Mouse (Mus musculus): ENCODE results near the gene Imp4. TPM values are rescaled to one million over a fixed set of nuclear protein-coding genes. Genes with fewer than 3 reads are reported as not detected.

The Imp4 gene
- polyA plus RNA-seq (2012; rRNA removed) (8.9 and 21.2 TPM in 2 replicates), polyA plus RNA-seq (2014; fragmentation: Nextera tagmentation; extraction: Ambion mirVana) (56.8 and 59.6 TPM in 2 replicates)

DNA sequence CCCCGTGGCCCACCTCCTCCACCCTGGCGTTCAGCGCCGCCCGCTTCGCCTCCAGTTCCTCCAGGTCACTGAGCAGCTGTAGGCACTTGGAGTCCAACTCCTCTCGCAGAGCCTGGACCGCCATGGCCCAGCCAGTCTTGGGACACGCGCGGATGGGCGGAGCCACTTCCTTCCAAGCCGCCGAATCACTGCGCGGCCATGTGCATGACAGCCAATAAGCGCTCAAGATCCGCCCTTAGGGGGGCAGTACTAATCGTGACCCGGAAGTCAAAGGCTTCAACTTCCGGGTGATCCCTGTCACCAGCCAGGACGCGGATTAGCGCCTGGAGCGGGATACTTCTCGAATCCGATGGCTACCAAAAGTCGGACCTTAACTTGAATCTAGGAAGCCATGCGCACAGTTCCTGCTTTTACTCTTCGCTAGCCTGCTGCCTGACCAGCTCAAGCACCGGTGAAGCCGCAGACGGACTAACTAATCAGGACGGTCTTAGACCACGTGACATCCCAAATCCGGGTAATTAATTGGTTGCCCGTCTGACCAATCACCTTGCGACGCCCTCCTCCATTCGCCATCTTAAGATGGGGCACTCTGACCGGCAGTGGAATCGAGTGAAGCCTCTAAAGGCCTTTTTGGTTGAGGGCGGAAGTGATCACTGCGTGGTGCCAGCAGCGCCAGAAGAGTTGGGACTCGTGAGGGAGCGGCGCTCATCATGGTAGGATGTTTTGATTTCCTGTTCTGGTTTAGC lies at the start of gene Imp4, which contains the start of gene Ccdc115:
TSS of gene Imp4 (plus strand) at position 637 of the 746 bp plus-strand sequence.
TSS of gene Ccdc115 (minus strand) at position 458 of the 746 bp plus-strand sequence.
- Histone ChIP-seq H3K9me3 (ENCODE audit: control insufficient read depth, low read length) (no peaks in the 10 kb centered on the region), H3K4me1 (replicated peaks; ENCODE audit: control insufficient read depth in 2 of 2, insufficient read depth in 2 of 2, low read length in 1 of 2) (peaks cover 6 to 10% of the 10 kb centered on the region in 2 experiments), H3K27me3 (ENCODE audit: control insufficient read depth, insufficient read depth, low read length) (no peaks in the 10 kb centered on the region), H3K4me3 (ENCODE audit: insufficient read depth in 1 of 2, low read depth in 2 of 2, low read length in 2 of 2) (peak within 1 kb of the TSS; percentile 90 to 93), H3K9ac (replicated peaks) (peak within 1 kb of the TSS; percentile 71), H3K36me3 (replicated peaks; ENCODE audit: control insufficient read depth, insufficient read depth, low read depth) (peaks cover 17% of the 10 kb centered on the region), H3K4me2 (ENCODE audit: low read depth) (peak within 1 kb of the TSS; percentile 88), H3K27ac (peak within 1 kb of the TSS; percentile 20; the same call in 1 of the 2 replicates)
- ATAC-seq (ENCODE audit: insufficient read depth) (peak; percentile 91), DNase-seq (ENCODE audit: low read depth in 3 of 3, low spot score in 3 of 3) (peak; percentile 98)
- under 1% methylated on average over 48 of the region's 48 CpGs for WGBS (ENCODE audit: insufficient replicate concordance)
- TF ChIP-seq EP300 (IDR thresholded peaks at IDR 0.05; ENCODE audit: low read depth) (no peak), CTCF (IDR thresholded peaks at IDR 0.05; ENCODE audit: low read depth) (no peak)

DNA sequence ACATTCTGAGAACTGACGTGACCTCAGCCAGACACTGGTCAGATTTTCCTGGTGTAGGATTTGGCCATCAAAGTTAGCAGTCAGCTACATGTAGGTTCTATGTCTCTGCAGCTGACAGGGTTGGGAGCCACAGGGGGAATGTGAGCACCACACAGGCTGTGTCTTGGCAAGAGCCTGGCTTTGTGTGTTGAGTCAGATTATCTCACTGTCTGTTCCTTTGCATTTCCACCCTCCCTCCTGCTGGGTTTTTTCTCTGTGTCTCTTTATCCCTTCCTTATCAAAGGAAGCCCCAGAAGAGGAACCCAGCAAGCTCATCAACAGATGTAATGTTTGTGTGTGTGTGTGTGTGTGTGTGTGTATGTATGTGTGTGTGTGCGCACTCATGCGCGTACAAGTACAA lies 43.3 kb upstream of the Imp4 start:
- H3K9me3 ChIP-seq (ENCODE audit: control insufficient read depth, low read length) = no peaks in the 10 kb centered on the region
- H3K9ac ChIP-seq (replicated peaks) = no peak overlapping the region
- DNase-seq (ENCODE audit: low read depth in 3 of 3, low spot score in 3 of 3) = no peak
- no peaks in the 10 kb centered on the region for H3K4me1 ChIP-seq (replicated peaks; ENCODE audit: control insufficient read depth in 2 of 2, insufficient read depth in 2 of 2, low read length in 1 of 2)
- no peak overlapping the region for H3K27ac ChIP-seq
- TF ChIP-seq CTCF (IDR thresholded peaks at IDR 0.05; ENCODE audit: low read depth) = no peak
- no peak for TF ChIP-seq EP300 (IDR thresholded peaks at IDR 0.05; ENCODE audit: low read depth)
- 77% methylated on average over 4 of the region's 4 CpGs for WGBS (ENCODE audit: insufficient replicate concordance)
- H3K4me3 ChIP-seq (ENCODE audit: insufficient read depth in 1 of 2, low read depth in 2 of 2, low read length in 2 of 2) = no peak overlapping the region
- H3K4me2 ChIP-seq (ENCODE audit: low read depth) = no peak overlapping the region
- no peak for ATAC-seq (ENCODE audit: insufficient read depth)
- no peaks in the 10 kb centered on the region for H3K27me3 ChIP-seq (ENCODE audit: control insufficient read depth, insufficient read depth, low read length)
- H3K36me3 ChIP-seq (replicated peaks; ENCODE audit: control insufficient read depth, insufficient read depth, low read depth) = no peaks in the 10 kb centered on the region

DNA sequence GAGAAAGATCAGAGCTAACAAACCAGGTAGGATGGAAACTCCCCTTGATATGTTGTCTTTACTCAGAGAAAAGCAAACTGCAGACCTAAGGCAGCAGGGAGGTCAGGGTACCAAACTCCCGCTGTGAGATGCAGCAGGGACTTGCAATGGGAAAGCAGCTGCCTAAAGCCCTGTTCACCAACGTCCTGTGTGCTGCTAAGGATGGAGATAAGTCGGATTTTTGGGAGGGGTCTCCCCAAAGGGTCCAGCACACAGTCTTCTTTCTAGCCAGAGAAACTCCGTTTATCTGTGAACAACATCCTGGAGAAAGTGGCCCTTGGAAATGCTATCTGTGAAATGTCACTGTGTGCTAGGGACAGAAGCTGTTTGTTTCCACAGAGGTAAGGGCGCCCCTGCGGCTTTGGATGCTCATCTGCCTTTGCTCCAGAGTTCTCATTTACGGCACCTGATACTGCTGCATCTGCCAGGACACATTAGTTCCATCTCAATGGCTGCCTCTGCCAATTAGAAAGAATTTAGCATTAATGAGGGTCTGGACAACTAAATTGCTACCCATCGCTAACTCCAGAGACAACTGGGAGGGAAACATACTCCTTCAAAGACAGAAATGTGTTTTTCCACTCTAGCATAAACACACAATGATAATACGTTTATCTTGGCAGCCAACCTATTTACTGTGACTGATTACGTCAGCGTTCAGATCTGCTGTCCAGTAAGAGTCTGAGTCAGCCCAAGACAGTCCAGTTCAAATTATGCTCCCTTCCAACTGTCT lies 40.3 kb upstream of the Imp4 start:
- ATAC-seq (ENCODE audit: insufficient read depth) (no peak), DNase-seq (ENCODE audit: low read depth in 3 of 3, low spot score in 3 of 3) (no peak)
- no peaks in the 10 kb centered on the region for H3K9me3 ChIP-seq (ENCODE audit: control insufficient read depth, low read length)
- H3K27ac ChIP-seq = no peak overlapping the region
- no peaks in the 10 kb centered on the region for H3K27me3 ChIP-seq (ENCODE audit: control insufficient read depth, insufficient read depth, low read length)
- 38% methylated on average over 11 of the region's 11 CpGs for WGBS (ENCODE audit: insufficient replicate concordance)
- no peak overlapping the region for H3K9ac ChIP-seq (replicated peaks)
- TF ChIP-seq CTCF (IDR thresholded peaks at IDR 0.05; ENCODE audit: low read depth) (no peak), EP300 (IDR thresholded peaks at IDR 0.05; ENCODE audit: low read depth) (no peak)
- no peak overlapping the region for H3K4me2 ChIP-seq (ENCODE audit: low read depth)
- H3K36me3 ChIP-seq (replicated peaks; ENCODE audit: control insufficient read depth, insufficient read depth, low read depth) = no peaks in the 10 kb centered on the region
- H3K4me1 ChIP-seq (replicated peaks; ENCODE audit: control insufficient read depth in 2 of 2, insufficient read depth in 2 of 2, low read length in 1 of 2) = no peaks in the 10 kb centered on the region
- no peak overlapping the region for H3K4me3 ChIP-seq (ENCODE audit: insufficient read depth in 1 of 2, low read depth in 2 of 2, low read length in 2 of 2)

DNA sequence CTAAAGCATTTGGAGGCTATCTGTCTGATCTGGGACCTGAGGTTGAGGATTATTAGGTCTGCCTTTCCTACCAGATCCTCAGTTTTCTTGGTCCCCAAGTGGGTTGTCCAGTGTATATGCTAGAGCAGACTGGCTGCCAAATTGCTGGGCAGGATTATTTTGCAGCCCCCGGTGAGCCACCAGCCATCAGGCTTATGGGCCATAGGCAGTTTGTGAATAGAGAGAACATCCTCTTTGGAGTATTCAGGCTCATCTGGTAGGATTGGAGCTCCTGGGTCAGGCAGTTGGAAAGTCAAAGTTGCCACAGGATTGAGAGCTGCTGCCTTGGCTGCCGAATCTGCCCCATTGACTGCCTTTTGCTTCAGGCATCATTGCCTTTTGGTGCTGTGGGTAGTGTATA lies 11.2 kb upstream of the Imp4 start:
- TF ChIP-seq CTCF (IDR thresholded peaks at IDR 0.05; ENCODE audit: low read depth) (no peak), EP300 (IDR thresholded peaks at IDR 0.05; ENCODE audit: low read depth) (no peak)
- H3K4me2 ChIP-seq (ENCODE audit: low read depth) = no peak overlapping the region
- H3K9me3 ChIP-seq (ENCODE audit: control insufficient read depth, low read length) = peaks cover 7% of the 10 kb centered on the region

DNA sequence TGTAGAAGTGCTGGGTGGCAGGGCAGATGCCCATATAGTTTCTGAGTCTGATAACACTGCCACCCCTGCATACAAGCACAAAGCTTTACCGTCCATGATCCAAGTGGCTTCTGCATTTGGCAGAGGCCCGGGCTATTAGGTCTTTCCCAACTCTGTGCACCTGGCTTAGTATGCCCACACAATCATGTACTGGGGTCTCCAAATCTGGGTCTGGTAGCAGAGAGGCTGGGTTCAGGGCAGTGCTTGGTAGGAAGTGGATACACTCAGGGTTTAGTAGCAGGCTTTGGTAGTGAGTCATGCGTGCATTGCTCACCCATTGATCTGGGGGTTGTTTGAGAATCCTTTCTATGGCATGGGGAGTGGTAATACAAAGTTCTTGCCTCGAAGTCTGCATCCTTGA lies 10.4 kb upstream of the Imp4 start:
- TF ChIP-seq CTCF (IDR thresholded peaks at IDR 0.05; ENCODE audit: low read depth) (no peak), EP300 (IDR thresholded peaks at IDR 0.05; ENCODE audit: low read depth) (no peak)
- no peak overlapping the region for H3K4me2 ChIP-seq (ENCODE audit: low read depth)
- H3K36me3 ChIP-seq (replicated peaks; ENCODE audit: control insufficient read depth, insufficient read depth, low read depth) = no peaks in the 10 kb centered on the region
- WGBS (ENCODE audit: insufficient replicate concordance) = 73% methylated on average over 4 of the region's 4 CpGs
- peaks cover 0 to 4% of the 10 kb centered on the region in 2 experiments; a peak in 1 of 4 replicates for H3K4me1 ChIP-seq (replicated peaks; ENCODE audit: control insufficient read depth in 2 of 2, insufficient read depth in 2 of 2, low read length in 1 of 2)
- no peaks in the 10 kb centered on the region for H3K27me3 ChIP-seq (ENCODE audit: control insufficient read depth, insufficient read depth, low read length)
- peaks cover 7% of the 10 kb centered on the region for H3K9me3 ChIP-seq (ENCODE audit: control insufficient read depth, low read length)
- no peak overlapping the region for H3K27ac ChIP-seq
- DNase-seq (ENCODE audit: low read depth in 3 of 3, low spot score in 3 of 3) (no peak), ATAC-seq (ENCODE audit: insufficient read depth) (no peak)
- no peak overlapping the region for H3K4me3 ChIP-seq (ENCODE audit: insufficient read depth in 1 of 2, low read depth in 2 of 2, low read length in 2 of 2)
- H3K9ac ChIP-seq (replicated peaks) = no peak overlapping the region

More for the DNA sequence above, 11.2 kb upstream of the Imp4 start:
- H3K27ac ChIP-seq = no peak overlapping the region
- WGBS (ENCODE audit: insufficient replicate concordance) = 86% methylated on average over 2 of the region's 2 CpGs
- no peaks in the 10 kb centered on the region for H3K27me3 ChIP-seq (ENCODE audit: control insufficient read depth, insufficient read depth, low read length)
- DNase-seq (ENCODE audit: low read depth in 3 of 3, low spot score in 3 of 3) (no peak), ATAC-seq (ENCODE audit: insufficient read depth) (no peak)
- no peak overlapping the region for H3K4me3 ChIP-seq (ENCODE audit: insufficient read depth in 1 of 2, low read depth in 2 of 2, low read length in 2 of 2)
- H3K36me3 ChIP-seq (replicated peaks; ENCODE audit: control insufficient read depth, insufficient read depth, low read depth) = no peaks in the 10 kb centered on the region
- no peak overlapping the region for H3K9ac ChIP-seq (replicated peaks)
- no peaks in the 10 kb centered on the region; a peak in 1 of 4 replicates for H3K4me1 ChIP-seq (replicated peaks; ENCODE audit: control insufficient read depth in 2 of 2, insufficient read depth in 2 of 2, low read length in 1 of 2)

Measured in liver, embryonic 14.5 days (tissue).